Mouse (Mus musculus) telencephalon, adult 2 months (tissue): Measurements from ENCODE around the gene Tet2.

Experiments used
- DNase-seq: peaks from one replicate; pipeline ENCODE4 v3.0.0-alpha.2; 2011; ENCODE audit warnings: low read depth, low spot score

Gene Tet2

DNA sequence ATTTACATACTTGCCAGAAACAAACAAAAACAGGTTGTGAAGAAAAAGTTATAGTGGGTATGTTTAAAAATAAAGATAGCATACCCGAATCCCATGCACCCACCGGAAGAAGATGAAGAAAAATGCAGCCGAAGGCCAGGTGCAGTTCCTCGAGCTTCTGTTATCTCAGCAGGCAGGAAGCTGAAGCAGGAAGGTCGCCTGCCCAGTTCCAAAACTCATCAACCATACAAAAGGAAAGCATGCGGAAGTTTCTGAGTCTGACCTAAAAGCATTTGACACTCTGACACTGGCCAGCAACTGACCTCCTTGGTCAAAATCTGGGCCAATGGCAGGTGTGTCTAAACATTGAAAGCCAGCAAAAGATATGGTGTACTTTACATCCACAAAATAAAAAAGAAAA lies 26.8 kb downstream of the Tet2 start:
- DNase-seq, result no peak

- no peak for DNase-seq
Observed at GRCm38 (mm10) chr3:133517406-133517805, 27.5 kb downstream of the Tet2 start.

DNA sequence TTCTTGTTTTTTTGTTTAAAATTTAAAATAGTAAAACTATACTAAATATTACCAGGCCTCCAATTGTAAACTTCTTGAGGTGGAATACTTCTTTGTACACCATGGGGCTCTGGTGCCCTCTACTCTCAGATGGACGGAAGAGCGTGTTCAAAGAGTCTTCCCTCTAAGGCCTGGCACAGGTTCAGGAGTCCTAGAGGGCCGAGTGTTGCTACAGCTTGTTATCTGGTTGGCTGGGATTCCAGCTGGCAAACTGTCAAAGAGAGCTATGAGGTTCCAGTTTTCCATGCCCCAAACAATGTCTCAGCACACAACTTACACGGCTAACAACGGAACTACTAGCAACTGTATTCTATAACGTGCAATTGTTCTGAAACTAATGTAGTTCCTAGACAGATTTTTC lies 28.8 kb downstream of the Tet2 start:
- no peak for DNase-seq

DNA sequence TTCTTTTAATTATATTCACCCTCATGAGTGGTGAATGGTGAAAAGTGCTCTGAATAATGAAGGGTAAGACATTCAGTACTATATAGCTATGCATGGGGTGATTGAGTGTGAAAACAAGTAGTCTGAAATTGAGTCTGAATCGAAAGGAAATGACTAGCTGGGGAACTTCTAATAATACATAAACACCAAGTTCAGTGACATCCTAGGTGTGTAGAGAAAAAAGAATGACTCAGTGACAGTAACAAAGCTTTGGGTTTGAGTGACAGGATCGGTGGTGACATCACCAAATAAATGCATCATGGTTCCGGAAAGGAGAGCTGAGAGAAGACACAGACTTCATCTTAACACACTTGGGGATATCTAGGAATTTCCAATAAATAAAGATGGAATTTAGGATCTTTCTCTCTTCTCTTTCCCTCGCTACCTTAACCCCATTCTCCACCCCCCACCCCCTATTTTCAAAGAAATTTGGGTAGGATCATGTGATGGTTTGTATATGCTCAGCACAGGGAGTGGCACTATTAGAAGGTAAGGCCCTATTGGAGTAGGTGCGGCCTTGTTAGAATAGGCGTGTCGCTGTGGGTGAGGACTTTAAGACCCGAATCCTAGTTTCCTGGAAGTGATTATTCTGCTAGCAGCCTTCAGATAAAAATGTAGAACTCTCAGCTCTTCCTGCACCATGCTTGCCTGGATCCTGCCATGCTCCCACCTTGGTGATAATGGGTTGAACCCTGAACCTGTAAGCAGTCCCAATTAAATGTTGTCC lies 29.6 kb downstream of the Tet2 start:
- no peak for DNase-seq

DNA sequence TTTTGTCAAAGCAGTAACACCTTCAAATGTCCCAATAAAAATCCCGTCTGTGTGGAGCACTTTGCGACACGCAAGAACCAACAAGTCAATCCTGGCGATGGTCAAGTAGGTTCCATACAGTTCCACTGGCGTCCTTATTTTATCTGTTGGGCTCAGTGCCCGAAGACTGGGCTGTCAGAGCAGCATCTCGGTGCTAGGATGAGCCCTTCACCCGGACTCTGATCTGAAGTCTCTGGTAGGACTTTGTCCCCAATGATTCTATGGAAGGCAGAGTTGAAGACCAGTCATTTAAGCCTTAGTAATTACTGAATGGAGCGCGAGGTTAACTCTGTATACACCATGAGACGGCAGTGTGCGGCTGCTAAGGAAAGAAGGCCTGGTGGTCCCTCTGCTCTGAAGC lies 30.6 kb downstream of the Tet2 start:
- DNase-seq, result no peak

DNA sequence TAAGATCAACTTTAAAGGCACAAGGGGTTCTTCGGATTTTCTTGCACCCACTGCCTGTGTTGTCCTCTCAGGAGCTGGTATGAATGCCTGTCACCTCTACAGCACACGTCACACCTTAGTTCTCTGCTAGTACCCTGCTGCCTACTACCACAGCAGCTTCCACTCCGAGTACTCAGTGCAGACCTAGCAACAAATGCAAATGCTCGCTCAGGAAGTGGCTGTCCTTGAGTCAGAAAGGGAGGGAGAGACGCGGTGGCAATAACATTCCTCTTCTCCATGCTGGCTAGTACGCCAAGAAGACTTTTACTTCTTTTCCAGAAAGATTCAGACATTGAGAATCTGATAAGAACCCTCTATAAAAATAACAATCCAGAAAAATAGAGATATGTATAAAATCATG lies 31.5 kb downstream of the Tet2 start:
- no peak for DNase-seq

DNA sequence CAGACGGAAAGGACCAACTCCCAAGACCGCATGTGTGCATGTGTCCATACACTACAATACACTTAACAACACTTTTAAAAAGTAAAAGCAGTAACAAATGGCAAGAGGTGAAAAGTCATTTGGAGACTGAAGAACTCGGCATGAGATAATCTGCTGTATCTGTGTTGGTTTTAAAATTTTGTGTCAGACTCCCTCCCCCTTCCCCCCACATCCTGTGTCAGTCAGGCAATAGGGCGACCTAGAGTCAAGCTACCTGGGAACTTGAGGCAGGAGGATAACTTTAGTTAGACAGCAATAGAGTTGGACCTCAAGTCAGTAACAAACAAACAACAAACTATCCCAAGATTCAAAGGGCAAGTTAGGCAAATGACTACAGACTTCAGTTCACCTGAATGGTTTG lies 34.6 kb downstream of the Tet2 start:
- no peak for DNase-seq

GRCm38 (mm10) chr3:133509796-133510195 lies 35.1 kb downstream of the Tet2 start:
- DNase-seq, result peak; percentile 64

GRCm38 (mm10) chr3:133508881-133509280 lies 36.1 kb downstream of the Tet2 start:
- no peak for DNase-seq

- no peak for DNase-seq
Observed at GRCm38 (mm10) chr3:133506289-133506954, 38.5 kb downstream of the Tet2 start.

DNA sequence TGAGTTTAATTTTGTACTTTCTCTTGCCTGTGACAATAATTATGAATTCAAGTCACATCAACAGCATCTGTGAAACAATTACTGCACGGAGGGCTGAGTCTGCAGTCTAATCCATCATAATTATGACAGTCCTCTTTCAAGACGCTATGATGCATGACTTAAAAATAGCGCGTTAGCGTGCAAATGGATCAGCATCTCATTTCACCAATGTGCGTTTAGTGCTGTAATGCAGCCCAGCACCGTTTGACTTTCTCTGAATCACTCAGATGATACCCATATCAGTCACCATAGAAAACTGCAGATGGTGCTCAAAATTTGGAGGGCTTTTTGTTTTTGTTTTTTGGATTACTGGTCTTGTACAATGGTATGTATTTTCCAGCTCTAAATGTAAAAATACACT lies 48.0 kb downstream of the Tet2 start:
- DNase-seq, result peak; percentile 55

- no peak for DNase-seq
Observed at GRCm38 (mm10) chr3:133491370-133491769, 53.6 kb downstream of the Tet2 start.

DNA sequence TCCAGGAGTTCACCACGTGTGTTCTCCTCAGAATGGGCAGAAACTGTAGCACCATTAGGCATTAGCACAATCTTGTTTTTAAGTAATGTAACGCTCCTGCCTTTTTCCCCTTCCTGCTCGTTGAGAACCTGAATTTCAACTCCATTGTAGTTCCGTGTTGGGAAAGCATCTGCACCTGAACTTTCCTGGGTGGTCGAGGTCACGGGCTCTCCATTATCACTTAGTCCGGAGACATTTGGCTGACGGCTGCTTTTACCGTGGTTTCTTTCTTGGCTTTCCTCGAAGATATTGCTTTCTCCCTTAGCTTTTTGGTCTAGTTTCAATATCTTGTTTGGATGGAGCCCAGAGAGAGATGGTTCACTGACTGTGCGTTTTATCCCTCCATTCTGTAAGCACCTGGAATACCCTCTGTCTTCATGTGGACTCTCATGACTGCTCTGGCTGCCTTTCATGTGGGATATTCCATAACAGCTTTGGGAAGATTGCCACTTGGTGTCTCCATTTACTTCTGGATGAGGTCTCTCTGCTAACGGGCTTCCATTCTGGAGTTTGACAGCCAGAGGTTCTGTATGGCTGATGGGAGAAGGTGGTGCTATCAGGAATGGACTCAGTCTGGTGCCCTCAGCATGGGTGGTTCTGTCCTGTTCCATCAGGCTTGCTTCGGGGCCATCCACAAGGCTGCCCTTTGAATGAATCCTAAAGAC lies 56.8 kb downstream of the Tet2 start:
- no peak for DNase-seq

- no peak for DNase-seq
Observed at GRCm38 (mm10) chr3:133482887-133483286, 62.1 kb downstream of the Tet2 start.

GRCm38 (mm10) chr3:133478987-133479386 lies 66.0 kb downstream of the Tet2 start:
- no peak for DNase-seq

GRCm38 (mm10) chr3:133473781-133474180 lies 71.2 kb downstream of the Tet2 start:
- DNase-seq, result peak; percentile 22

- DNase-seq, result no peak
Observed at GRCm38 (mm10) chr3:133471101-133471500, 73.8 kb downstream of the Tet2 start.

DNA sequence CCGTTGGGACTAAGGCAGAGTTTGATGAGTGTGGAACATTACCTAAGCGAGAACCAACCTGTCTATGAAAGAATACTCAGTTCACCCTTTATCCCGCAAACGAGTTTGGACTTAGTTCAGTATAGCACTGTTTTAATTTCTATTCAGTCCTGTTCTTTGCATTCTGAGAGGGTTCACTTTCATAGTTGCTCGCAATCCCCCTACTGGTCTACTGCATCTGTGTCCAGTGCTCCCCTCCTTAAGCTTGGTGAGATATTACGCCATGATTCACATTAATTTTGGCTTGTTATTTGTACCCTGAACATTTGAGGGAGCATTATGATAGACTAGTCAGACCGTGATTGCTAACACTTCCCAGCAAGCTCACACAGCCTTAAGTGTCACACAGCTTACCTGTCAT lies 76.1 kb downstream of the Tet2 start:
- DNase-seq, result no peak

- DNase-seq, result no peak
Observed at GRCm38 (mm10) chr3:133463233-133463632, 81.7 kb downstream of the Tet2 start.

- DNase-seq, result no peak
Observed at GRCm38 (mm10) chr3:133462485-133462884, 82.5 kb downstream of the Tet2 start.

- DNase-seq, result no peak
Observed at GRCm38 (mm10) chr3:133462059-133462458, 82.9 kb downstream of the Tet2 start.

GRCm38 (mm10) chr3:133459174-133459573 lies 85.8 kb downstream of the Tet2 start:
- no peak for DNase-seq

DNA sequence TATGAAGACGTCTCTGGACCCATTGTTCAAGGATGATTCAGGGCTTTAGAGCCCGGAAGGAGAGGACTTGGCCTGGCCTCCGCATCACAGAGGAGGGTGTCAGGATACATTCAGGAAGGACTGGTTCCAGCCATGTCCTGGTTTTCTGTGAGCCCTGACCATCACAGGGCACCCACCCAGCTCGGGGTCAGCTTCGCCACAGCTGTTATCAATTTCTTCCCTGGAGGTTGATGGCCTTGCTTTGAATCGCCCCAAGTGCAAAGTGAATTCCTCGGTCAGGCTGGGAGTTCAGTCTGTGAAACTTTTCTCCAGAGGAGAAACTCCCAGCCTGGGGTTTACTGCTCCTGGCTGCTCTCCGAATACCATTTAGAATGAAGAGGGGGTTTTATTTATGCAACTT lies 91.0 kb downstream of the Tet2 start:
- DNase-seq, result no peak
